Mouse (Mus musculus) 3T3-L1 (cell line): Measurements from ENCODE around the gene Hnrnpa0.
A peak's percentile ranks its signal among the peaks of the same experiment; 100 is the strongest.
"Not testable (repeated sequence)": the region's sequence is repeated elsewhere in the genome, so short reads cannot be mapped to it uniquely, and the experiment has no call there.

ENCODE experiments used
- DNase-seq: peaks from one replicate; pipeline ENCODE4 v3.0.0-alpha.2; 2015; ENCODE audit warnings: low read depth, low spot score

Gene Hnrnpa0

DNA sequence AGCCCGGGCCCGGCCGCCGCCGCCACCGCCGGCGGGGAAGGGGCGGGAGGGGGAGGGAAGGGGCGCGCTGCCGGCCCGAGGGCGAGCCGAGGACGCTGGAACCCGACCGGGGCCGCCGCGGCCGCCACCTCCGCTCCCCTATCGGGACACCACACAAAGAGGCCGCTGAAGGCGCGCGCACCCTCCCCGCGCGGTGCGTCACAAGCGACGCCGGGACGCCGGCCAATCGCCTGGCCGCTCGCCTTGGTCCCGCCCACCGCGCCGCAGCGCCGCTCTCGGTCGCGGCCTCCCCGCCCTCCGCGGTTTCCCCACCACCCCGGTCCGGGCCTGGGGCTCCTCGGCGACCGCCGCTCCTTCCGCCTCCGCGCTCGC is at the start of gene Hnrnpa0:
Gene Hnrnpa0, minus strand, starts transcription at position 161 of the 372 bp plus-strand sequence.
- DNase-seq, result peak; percentile 82

DNA sequence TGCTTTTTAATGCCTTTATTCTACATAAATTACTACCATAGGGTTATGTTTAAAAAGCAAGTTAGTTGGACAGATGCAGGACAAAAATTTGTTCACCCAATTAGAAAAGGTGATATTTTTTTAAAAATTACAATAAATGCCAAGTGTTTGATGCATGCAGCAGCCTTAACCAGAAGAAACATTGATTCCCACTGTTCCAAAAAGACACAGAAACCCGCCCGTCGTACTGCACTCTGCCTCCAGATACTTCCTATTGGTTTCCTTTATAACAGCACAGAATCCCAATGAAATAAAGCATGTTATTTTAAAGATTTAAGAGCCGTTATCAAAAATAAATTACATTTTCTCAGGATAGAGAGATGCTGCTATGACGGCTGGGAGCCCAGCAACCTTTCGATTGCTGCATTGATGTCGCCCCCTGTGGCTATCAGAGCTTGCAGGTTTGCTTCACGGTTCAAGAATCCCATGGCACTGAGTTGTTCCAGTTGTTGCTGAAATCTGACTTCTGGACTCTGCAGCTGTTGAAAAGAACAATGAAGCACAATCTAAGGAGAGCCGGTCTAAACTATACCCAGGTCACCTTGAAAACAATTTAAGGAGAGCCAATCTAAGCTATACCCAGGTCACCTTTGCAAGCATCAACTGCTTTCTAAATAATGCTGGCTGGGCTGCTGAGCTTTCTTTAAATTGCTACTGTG is 49.3 kb upstream of the Hnrnpa0 start:
- DNase-seq, result no peak

DNA sequence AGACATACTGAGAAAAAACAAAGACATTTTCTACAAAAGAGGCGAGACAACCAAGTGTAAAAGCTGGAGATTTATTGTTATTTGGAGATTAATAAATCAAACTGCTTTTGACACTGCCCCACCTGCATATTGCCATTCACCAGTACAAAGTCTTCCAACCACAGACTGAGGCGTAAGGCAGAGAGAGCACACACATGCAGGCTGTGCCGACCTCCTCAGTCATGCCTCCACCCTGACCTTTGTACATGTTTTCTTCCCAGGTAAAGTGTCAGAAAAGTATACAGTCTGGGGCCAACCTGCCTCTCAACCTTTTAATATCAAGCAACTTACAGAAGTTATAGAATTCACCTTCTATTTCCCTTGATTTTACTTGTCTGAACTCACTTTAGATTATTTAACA is 47.7 kb upstream of the Hnrnpa0 start:
- DNase-seq, result no peak

DNA sequence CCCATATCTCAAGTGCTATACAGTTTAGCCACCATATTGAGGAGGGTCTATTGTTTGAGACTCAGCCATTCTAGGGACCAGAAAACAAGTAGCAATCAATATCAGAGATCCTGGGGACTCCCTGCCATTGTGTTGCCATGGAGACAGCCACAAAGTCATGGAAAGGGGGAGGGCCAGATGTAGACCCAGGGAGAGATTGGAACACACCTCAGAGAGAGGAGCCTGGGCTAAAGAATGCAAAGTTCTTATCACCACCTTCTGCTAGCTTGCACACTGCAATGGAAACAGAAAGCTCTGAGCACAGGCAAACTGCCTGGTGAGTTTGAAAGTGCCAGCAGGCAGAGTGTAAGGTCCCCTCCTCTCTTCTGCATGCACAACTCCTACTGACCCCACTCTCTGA is 39.8 kb upstream of the Hnrnpa0 start:
- DNase-seq, result no peak

DNA sequence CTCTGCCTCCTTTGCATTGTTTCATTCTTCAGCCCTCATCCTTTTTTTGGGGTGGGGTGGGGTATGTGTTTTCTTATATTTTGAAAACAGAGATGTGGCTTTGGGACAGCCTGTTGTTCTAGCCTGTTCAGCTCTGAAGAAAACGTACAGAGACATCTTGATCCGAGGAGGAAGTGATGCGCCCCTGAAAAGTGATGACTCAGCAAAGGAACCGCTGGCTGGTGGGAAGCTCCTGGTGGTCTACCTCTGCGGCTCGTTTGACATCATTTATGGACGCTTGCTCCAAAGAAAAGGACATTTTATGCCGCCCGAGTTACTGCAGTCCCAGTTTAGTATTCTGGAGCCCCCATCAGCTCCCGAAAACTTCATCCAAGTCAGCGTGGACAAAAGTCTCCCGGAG is 35.0 kb upstream of the Hnrnpa0 start:
- DNase-seq, result no peak

DNA sequence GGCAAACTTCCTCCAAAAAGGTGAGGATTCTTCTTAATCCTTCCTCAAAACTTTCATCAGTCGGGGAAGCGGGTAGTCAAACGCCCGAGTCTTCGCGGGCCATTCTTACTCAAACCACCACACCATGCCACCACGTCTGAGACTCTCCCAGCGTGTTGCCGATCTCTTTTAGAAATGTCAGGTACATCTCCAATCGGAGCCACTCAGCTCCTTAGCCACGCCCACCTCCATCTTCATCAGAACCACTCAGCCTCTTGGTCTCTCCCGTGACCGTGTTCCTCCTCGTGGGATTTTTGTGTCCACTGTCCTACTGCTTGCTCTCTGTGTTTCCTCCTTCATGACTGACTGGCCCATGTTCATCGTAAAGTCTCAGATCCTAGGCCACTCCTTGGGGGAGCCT is 32.4 kb upstream of the Hnrnpa0 start:
- DNase-seq, result no peak

DNA sequence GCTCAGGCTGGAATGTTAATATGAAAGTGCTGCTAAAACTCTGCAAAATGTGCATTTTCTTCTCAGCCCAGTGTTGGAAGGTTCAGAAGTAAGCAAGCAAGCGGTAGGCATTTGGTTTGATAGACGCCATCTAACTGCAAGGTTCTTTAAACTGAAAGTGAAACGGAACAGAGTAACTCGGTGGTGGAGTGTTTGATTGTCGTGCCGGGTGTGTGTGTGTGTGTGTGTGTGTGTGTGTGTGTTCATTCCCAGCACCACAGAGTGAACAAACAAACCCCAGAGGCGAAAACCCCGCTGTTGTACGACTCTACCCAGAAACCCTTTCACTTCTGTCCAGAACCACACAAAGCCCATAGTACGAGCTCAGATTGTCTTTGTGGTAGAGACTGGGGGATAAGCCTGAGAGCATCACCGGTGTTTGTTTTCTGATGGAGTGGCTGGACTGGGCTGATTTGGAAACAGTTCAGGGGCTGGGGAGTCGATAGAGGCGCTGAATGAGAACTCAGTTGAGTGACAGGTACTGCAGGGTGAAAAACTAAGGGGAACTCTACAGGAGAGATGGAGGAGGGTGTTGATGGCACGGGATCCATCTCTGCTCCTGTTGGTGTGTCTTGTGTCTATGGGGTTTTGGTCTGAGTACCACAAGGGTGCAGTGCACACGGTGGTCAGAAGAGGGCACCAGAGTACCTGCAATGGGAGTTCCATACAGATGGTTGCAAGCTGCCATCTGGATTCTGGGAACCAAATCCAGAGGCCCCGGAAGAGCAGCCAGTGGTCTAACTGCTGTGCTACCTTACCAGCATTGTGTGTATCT is 29.9 kb upstream of the Hnrnpa0 start:
- peak; percentile 98 for DNase-seq

DNA sequence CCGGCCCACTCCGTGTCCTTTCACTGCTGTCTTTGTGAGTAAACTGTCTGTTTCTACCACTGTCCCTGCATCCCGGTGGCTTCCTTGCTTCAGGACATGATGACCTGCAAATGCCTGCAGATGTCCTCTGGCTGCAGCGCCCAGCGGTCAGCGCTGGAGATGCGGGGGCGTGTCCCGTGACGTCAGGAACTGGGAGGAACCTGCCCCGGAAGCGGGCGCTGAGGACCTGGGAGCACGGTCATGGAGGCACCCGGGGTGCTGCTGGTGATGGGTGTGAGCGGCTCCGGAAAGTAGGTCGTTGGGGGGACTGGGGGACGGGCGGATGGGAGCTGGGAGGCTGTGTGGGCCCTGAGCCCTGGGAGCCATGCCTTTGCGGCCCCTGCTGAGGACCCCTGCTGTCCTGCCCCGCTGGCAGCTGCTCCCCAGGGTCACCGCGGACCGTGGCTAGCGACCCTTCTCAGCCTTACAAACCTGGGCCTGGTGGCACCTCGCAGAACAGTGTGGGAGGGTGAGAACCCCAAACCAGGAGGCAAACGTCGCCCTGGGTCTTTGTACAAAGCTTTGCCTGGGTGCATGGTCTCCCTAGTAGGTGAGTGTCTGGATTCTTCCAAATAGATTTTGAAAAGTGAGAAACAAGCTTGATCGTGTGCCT is 29.2 kb upstream of the Hnrnpa0 start, which contains the start of gene Idnk:
Gene Idnk, plus strand, starts transcription at position 203 of the 652 bp plus-strand sequence.
- DNase-seq, result peak; percentile 83

DNA sequence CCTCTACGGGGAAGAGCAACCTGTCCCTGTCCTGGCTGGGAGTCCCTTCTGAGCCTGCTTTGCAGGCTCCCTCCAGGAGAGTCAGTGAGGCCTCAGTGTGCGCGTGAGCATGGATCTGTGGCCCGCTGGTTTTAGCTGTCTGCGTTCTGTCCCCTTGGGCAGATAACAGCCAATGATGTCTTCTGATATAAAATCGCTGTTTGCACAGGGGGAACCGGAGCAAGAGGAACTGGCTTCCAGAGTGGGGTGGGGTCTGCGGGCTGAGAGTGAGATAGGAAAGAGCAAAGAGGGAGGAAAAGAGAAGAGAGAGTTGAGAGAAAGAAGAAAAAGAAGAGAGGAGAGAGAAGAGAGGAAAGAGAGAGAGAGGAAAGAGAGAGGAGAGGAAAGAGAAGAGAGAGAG is 28.7 kb upstream of the Hnrnpa0 start:
- DNase-seq, result no peak

DNA sequence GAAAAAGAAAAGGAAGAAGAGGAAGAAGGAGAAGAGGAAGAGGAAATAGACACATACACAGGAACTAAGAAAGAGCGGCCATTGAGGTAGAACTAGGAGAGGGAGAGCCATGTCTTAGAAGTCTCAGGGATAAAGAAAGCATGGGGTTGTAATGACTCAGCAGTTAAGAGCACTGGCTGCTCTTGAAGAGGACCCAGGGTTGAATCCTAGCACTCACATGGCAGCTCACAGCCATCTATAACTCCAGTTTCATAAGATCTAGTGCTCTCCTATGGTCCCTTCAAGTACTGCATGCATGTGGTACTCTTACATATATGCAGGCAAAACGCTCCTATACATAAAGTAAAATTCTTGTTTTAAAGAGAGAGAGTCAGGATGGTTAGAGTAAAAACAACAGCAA is 27.7 kb upstream of the Hnrnpa0 start:
- peak; percentile 9 for DNase-seq

DNA sequence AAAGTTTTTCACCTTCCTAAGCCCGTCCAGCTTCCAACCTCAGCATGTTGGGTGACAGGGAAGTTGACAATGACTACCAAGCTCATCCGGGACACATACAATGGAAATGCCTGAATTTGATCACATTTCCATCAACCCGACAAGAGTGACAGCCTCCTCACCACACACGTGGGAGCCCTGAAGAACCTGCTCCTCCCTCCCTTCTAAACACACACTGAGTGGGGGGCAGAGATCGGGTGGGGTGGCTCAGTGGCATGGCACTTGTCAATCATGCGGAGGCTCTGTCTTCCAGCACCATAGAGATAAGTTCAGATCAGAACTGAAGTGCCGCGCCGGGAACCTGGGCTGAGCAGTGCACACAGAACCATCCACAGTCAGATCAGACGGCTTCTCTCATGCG is 22.1 kb upstream of the Hnrnpa0 start:
- DNase-seq, result no peak

DNA sequence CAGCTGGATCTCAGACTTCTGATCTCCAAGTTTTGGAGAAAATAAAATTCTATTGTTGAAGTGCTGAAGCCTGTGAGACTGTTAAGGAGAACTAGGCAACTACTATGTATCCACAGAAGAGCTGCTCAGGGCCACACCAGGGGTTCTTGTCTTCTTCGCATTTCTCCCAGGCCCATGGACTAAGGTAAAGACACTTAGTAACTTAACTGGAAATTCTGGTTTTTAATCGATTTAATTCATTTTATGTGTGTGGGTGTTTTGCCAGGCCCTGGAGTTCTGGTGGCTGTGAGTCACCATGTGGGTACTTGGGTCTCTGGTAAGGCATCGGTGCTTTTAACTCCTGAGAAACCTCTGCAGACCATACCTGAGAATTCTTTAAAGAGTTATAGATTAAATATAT is 21.3 kb upstream of the Hnrnpa0 start:
- peak; percentile 32 for DNase-seq

DNA sequence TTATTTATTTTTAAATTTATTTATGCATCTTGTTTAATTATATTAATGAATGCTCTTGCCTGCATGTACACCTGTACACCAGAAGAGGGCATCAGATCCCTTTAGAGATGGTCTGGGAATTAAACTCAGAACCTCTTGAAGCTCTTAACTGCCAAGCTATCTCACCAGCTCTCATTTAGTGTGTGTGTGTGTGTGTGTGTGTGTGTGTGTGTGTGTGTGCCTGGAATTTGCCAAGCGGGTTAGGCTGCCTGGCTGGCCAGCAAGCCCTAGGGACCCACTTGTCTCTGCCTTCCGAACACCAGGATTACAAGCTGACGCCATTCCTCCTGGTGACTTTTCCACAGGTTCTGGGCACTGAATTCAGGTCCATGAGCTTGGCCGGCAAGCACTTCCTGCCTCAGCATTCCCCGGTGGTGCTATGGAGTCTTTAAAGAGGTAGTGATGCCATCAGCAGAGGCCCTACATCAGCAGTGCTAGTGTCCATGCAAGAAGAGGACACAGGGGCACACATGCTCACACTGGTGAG is 20.7 kb upstream of the Hnrnpa0 start:
- peak; percentile 63 for DNase-seq

DNA sequence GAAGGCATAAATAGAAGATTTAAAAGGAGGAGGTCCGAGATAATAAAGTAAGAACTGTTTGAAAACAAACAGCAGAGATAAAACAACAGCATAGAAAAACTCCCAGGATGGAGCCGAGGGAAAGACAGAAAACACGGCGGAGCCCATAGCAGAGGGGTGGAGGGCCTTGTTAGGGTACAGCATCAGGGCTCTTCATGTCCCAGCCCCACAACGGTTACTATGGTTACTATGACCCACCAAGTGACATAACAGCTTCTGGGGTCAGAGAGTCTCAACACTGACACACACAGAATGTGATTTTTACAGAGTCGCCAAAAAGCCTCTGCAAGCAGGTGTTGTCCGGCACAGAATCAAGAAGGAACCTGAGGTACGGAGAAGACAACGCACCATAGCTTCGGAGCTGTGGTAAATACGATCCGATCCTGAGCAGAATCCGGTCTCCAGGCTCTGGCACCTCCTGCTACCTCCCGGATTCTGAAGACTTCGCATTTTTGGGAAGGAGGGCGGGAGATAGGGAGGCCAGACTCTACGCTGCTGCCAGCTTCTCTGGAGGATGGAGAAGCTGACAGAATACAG is 20.0 kb upstream of the Hnrnpa0 start:
- DNase-seq, result peak; percentile 83

DNA sequence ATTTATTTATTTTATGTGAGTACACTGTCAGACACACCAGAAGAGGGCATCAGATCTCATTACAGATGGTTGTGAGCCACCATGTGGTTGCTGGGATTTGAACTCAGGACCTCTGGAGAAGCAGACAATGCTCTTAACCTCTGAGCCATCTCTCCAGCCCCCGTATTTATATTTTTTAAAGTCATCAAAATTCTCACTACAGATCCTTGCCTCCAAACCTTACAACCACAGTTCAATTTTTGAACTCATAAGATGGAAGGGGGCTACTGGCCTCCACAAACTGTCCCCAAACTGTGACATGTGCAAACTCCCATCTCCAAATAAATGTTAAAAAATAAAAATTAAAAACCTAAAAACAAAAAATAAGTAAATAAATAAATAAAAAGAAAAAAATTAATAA is 19.4 kb upstream of the Hnrnpa0 start:
- no peak for DNase-seq

DNA sequence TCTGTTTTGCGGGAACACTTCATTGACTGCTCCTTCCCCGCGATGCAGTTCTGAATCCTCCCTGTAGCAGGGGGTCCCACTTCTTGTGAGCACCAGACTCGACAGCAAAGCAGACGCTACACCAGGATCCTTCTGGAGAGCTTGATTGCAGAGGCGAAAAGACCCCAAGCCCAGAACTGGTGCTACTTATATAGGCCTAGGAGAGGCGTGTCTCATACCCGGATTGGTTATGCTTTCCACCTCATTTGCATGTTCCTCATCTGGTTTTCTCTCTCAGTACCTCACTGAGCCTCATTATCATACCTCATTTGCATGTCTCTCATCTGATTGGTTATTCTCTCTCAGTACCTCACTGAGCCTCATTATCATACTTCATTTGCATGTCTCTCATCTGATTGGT is 18.2 kb upstream of the Hnrnpa0 start:
- DNase-seq, result not testable (repeated sequence)

DNA sequence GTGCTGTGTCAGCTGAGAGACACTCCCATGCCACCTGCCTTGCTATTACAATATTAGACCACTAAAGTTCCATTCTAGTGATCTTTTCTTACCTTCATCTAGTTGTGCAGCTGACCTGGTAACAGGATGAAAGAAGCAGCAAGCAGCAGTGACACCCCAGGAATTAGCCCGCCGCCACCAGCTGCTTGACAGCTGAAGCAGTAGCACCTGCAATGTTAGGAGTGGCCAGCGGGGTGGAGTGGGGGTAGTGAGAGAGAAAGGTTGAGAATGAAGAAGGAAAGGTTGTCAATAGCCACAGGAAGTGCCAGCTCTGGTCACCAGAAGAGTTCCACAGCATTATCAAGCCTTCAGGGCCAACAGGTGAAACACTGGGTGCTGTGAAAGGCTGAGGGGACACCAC is 3.3 kb upstream of the Hnrnpa0 start:
- DNase-seq, result no peak

DNA sequence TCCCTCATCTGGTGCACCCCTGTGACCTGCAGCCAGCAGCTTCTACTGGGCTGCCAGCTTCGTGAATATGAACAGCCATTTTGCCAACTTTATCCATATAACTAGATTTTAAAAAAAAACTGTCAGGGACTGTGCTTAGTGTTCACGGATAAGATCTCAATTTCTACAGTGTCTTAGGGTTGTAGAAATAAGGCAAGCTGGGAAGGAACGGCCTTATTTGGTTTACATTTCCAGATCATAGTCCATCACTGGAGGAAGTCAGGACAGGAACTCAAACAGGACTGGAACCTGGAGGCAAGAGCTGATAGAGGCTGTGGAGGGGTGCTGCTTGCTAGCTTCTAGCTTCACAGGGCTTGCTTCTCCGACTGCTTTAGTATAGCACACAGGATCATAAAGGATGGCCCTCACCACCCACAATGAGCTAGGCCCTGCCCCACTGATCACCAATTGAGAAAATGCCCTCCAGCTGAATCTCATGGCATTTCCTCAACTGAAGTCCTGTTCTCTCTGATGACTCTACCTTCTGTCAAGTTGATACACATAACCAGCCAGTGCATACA is 1.4 kb upstream of the Hnrnpa0 start:
- peak; percentile 59 for DNase-seq

DNA sequence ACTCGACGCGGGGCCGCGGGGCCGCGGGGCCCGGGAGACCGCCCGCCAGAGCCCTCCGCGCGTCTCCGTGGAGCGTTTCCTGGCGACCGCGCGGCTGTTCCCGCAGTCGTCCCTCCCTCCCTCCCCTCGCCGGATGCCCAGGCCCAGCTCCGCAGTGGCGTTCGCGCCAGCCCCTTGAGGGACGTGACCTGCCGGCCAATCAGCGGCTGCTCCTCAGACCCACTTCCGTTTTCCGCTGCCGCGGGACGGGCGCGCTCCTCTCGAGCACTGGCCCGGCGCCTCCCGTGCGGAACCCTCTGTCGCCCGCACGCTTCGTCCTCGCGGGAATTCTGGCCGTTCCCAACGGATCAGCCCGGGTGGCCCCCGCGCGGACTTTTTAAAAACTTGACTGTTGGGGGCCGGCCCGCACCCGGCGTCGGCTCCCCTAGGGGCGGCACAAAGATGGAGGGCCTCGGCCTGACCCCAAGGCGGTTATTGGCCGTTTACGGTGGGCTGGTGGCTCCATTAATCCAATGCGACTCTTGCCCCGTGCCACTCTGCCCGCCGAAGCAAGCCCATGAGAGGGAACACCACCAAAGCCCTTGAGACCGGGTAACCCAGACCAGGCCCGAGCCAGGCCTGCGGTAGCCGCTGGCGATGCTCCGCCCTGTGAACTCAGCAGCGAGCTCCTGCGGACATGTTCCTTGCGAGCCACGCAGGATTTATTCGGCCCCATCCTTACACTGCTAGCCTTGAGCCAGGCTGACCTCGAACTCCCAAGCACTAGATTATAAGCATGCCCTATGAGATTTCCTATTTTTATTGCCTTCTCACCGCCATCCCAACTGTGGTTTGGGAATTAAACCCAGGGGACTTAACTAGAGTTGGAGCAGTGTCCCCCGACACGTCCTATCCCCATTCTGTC is 664 bp upstream of the Hnrnpa0 start:
- peak; percentile 92 for DNase-seq

DNA sequence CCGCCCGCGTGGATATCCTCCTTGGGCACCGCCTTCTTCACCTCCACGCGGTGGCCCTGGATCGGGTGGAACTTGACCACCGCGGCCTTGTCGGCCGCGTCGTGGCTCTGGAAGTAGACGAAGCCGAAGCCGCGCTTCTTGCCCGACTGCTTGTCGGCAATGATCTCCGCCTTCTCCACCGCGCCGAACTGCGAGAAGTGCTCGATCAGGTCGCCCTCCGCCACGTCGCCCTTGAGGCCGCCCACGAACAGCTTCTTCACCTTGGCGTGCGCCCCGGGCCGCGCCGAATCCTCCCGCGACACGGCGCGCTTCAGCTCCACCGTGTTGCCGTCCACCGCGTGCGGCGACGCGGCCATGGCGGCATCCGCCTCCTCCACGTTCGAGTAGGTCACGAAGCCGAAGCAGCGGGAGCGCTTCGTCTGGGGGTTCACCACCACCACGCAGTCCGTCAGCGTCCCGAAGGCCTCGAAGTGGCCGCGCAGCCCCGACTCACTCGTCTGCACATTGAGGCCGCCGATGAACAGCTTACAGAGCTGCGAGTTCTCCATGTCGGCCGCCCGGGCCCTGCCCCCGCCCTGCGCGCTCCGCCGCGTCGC is 492 bp downstream of the Hnrnpa0 start:
- DNase-seq, result peak; percentile 42
